Mouse (Mus musculus) stomach, postnatal 0 days (tissue): ENCODE measurements around the gene Kcne3. TPM values are rescaled to one million over a fixed set of nuclear protein-coding genes. Genes with fewer than 3 reads are reported as not detected.
A peak's percentile ranks its signal among the peaks of the same experiment; 100 is the strongest.

Experiments used
- ATAC-seq: fragments of 200-750 bp; cut with Nextera tagmentation; 2 replicates; pipeline ENCODE4 v1.8.0; 2017; ENCODE audit not compliant: low FRiP score, low TSS enrichment
- DNase-seq: peaks from one replicate; pipeline ENCODE4 v3.0.0-alpha.2; 2016; ENCODE audit warnings: low spot score
- H3K27ac ChIP-seq: fragments of 300-500 bp; sonication (generic); replicated peaks from 2 replicates; pipeline ENCODE4 v1.5.1; 2014; ENCODE audit warnings: mild to moderate bottlenecking, control low read depth
- H3K27me3 ChIP-seq: fragments of 300-500 bp; sonication (generic); 2 replicates; pipeline ENCODE4 v1.6.1; 2014; ENCODE audit warnings: low read length; ENCODE audit not compliant: control insufficient read depth, insufficient read depth
- H3K36me3 ChIP-seq: fragments of 300-500 bp; sonication (generic); 2 replicates; pipeline ENCODE4 v1.6.1; 2014; ENCODE audit warnings: low read length, mixed read lengths; ENCODE audit not compliant: control insufficient read depth, insufficient read depth
- H3K4me1 ChIP-seq: fragments of 300-500 bp; sonication (generic); replicated peaks from 2 replicates; pipeline ENCODE4 v1.6.1; 2014; ENCODE audit warnings: antibody characterized with exemption; ENCODE audit not compliant: control insufficient read depth, insufficient read depth
- H3K4me2 ChIP-seq: fragments of 300-500 bp; sonication (generic); replicated peaks from 2 replicates; pipeline ENCODE4 v1.6.1; 2014; ENCODE audit warnings: low read depth, mild to moderate bottlenecking, control low read depth, moderate library complexity
- H3K4me3 ChIP-seq: fragments of 300-500 bp; sonication (generic); 2 replicates; pipeline ENCODE4 v1.5.1; 2014; ENCODE audit warnings: low read depth, low read length, control low read depth
- H3K9ac ChIP-seq: fragments of 300-500 bp; sonication (generic); 2 replicates; pipeline ENCODE4 v1.6.1; 2014; ENCODE audit warnings: mild to moderate bottlenecking, low read length, control low read depth, mixed read lengths
- H3K9me3 ChIP-seq: fragments of 300-500 bp; sonication (generic); 2 replicates; pipeline ENCODE4 v1.6.1; 2016; ENCODE audit warnings: low read length; ENCODE audit not compliant: control insufficient read depth
- CTCF ChIP-seq: IDR thresholded peaks from 2 replicates; pipeline ENCODE4 v1.5.1; 2016; ENCODE audit warnings: antibody characterized with exemption, low read depth, mild to moderate bottlenecking, moderate library complexity
- EP300 ChIP-seq: optimal IDR thresholded peaks from 2 replicates; pipeline ENCODE3; 2016; ENCODE audit warnings: antibody characterized with exemption
- WGBS: fragments of 180-500 bp; shearing (Covaris S2); extraction: QIAGEN DNeasy Blood & Tissue Kit; methylation state at CpG from one replicate; pipeline ENCODE4 v1.1.7; 2014; 5-methylcytosine and 5-hydroxymethylcytosine counted together
- polyA plus RNA-seq: library from polyadenylated mRNA; unstranded; fragments of >200 nt; fragmentation: Nextera tagmentation; extraction: Ambion mirVana; gene quantifications from 2 replicates; pipeline ENCODE4 v1.2.1, GENCODE M21; 2015

Kcne3 gene
- 3.8 and 4.7 TPM in 2 replicates for polyA plus RNA-seq

- Histone ChIP-seq H3K9ac (no peak within 1 kb of the TSS), H3K4me2 (no peak within 1 kb of the TSS), H3K36me3 (no peaks in the 10 kb centered on the region), H3K4me1 (peaks cover 2% of the 10 kb centered on the region; the same call in 1 of the 2 replicates), H3K27ac (no peak within 1 kb of the TSS), H3K9me3 (no peaks in the 10 kb centered on the region), H3K4me3 (no peak within 1 kb of the TSS), H3K27me3 (no peaks in the 10 kb centered on the region)
- WGBS = 78% methylated on average over 3 of the region's 3 CpGs
- DNase-seq = no peak
- no peak for ATAC-seq
- TF ChIP-seq EP300 = no peak
- no peak for TF ChIP-seq CTCF
Observed at GRCm38 (mm10) chr7:100176269-100176668, at the start of gene Kcne3. Gene Kcne3 (plus strand): TSS chr7:100176502.

GRCm38 (mm10) chr7:100126514-100126913 is 49.8 kb upstream of the Kcne3 start:
- no peaks in the 10 kb centered on the region for H3K4me1 ChIP-seq
- no peak overlapping the region for H3K27ac ChIP-seq
- peak; percentile 62 for DNase-seq
- peak; percentile 39; the same call in 1 of the 2 replicates for ATAC-seq
- 57% methylated on average over 7 of the region's 7 CpGs for WGBS
- H3K27me3 ChIP-seq = no peaks in the 10 kb centered on the region
- H3K4me2 ChIP-seq = no peak overlapping the region
- no peak overlapping the region for H3K4me3 ChIP-seq
- no peak for TF ChIP-seq EP300
- no peak for TF ChIP-seq CTCF
- H3K36me3 ChIP-seq = no peaks in the 10 kb centered on the region
- no peaks in the 10 kb centered on the region for H3K9me3 ChIP-seq
- no peak overlapping the region for H3K9ac ChIP-seq

- no peak overlapping the region for H3K4me3 ChIP-seq
- H3K27me3 ChIP-seq = no peaks in the 10 kb centered on the region
- no peak for TF ChIP-seq CTCF
- no peak for TF ChIP-seq EP300
- H3K9ac ChIP-seq = no peak overlapping the region
- H3K4me1 ChIP-seq = no peaks in the 10 kb centered on the region
- 70% methylated on average over 7 of the region's 7 CpGs for WGBS
- H3K36me3 ChIP-seq = no peaks in the 10 kb centered on the region
- ATAC-seq (no peak), DNase-seq (no peak)
- no peak overlapping the region for H3K27ac ChIP-seq
- H3K9me3 ChIP-seq = no peaks in the 10 kb centered on the region
- no peak overlapping the region for H3K4me2 ChIP-seq
Observed at GRCm38 (mm10) chr7:100128262-100129041, 47.9 kb upstream of the Kcne3 start.

GRCm38 (mm10) chr7:100130592-100130991 is 45.7 kb upstream of the Kcne3 start:
- H3K4me1 ChIP-seq = no peaks in the 10 kb centered on the region

GRCm38 (mm10) chr7:100132379-100132778 is 43.9 kb upstream of the Kcne3 start:
- H3K27ac ChIP-seq = no peak overlapping the region
- H3K27me3 ChIP-seq = no peaks in the 10 kb centered on the region
- H3K9ac ChIP-seq = no peak overlapping the region
- 80% methylated on average over 1 of the region's 1 CpGs for WGBS
- no peak overlapping the region for H3K4me3 ChIP-seq
- no peaks in the 10 kb centered on the region for H3K9me3 ChIP-seq
- H3K4me1 ChIP-seq = no peaks in the 10 kb centered on the region
- no peak for ATAC-seq
- TF ChIP-seq EP300 (no peak), CTCF (no peak)
- no peak for DNase-seq
- no peaks in the 10 kb centered on the region for H3K36me3 ChIP-seq
- no peak overlapping the region for H3K4me2 ChIP-seq

More at GRCm38 (mm10) chr7:100130592-100130991, 45.7 kb upstream of the Kcne3 start:
- H3K4me3 ChIP-seq = no peak overlapping the region
- ATAC-seq (no peak), DNase-seq (no peak)
- no peak for TF ChIP-seq CTCF
- TF ChIP-seq EP300 = no peak
- H3K9me3 ChIP-seq = no peaks in the 10 kb centered on the region
- H3K4me2 ChIP-seq = no peak overlapping the region
- H3K27ac ChIP-seq = no peak overlapping the region
- WGBS = 41% methylated on average over 6 of the region's 6 CpGs
- no peak overlapping the region for H3K9ac ChIP-seq
- H3K36me3 ChIP-seq = no peaks in the 10 kb centered on the region
- no peaks in the 10 kb centered on the region for H3K27me3 ChIP-seq

GRCm38 (mm10) chr7:100137038-100137437 is 39.3 kb upstream of the Kcne3 start:
- no peaks in the 10 kb centered on the region for H3K36me3 ChIP-seq
- no peak overlapping the region for H3K4me2 ChIP-seq
- ATAC-seq = no peak
- no peaks in the 10 kb centered on the region for H3K27me3 ChIP-seq
- H3K4me1 ChIP-seq = no peaks in the 10 kb centered on the region
- H3K9ac ChIP-seq = no peak overlapping the region
- H3K27ac ChIP-seq = no peak overlapping the region
- no peak for TF ChIP-seq CTCF
- no peak for TF ChIP-seq EP300
- DNase-seq = no peak
- H3K9me3 ChIP-seq = no peaks in the 10 kb centered on the region
- WGBS = 78% methylated on average over 9 of the region's 9 CpGs
- H3K4me3 ChIP-seq = no peak overlapping the region
